Mouse (Mus musculus) WW6 (cell line): ENCODE data around the gene Cpne5.

ENCODE experiments used
- DNase-seq: peaks from one replicate; pipeline ENCODE4 v3.0.0-alpha.2; 2013; ENCODE audit warnings: low read depth, low spot score

Cpne5 gene

DNA sequence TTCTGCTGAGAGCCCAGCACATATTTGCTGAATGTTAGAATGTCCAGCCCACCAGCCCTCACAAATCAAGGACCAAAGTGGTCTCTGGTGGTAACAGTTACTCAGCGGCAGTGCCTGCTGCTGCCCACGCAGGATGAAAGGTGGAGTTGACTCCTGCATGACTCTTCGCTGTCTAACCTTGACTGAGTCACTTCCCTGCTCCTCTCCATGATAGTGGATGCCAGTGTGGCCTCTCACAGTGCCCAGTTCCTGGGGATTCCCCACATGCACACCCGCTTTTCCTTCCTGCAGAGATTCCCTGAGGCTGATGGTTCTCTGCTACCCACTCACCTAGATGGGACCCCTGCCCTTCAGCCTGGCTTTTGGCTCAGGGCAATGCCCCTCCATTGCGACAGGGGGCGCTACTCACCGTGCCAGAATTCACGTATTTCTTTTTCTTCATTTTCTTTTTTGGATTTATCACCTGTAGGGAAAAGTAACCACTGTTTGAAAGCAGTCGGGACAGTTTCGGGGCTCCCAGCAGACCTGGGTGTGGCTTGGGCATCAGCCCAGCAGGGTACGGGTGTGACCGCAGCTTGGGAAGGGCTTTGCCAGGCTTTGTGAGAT, 68.9 kb downstream of the Cpne5 start:
- no peak for DNase-seq

DNA sequence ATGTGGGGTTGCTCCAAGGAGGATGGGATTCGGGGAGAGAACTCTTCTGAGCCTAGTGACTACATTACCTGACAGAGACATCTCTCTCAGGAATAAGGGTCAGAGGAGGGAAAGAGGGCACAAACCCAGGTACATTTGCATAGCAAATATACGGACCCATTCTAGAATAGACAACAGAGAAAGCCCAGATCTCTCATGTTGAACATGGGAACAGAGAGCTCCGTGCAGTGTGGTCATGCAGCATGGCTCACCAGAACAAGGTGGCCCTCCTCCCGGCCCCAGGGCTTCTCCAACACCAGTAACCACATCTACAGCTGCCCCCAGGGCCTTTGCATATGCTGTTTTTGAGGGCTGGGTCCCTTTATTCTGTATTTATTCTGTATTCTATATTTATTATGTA, 69.5 kb downstream of the Cpne5 start:
- DNase-seq = no peak

DNA sequence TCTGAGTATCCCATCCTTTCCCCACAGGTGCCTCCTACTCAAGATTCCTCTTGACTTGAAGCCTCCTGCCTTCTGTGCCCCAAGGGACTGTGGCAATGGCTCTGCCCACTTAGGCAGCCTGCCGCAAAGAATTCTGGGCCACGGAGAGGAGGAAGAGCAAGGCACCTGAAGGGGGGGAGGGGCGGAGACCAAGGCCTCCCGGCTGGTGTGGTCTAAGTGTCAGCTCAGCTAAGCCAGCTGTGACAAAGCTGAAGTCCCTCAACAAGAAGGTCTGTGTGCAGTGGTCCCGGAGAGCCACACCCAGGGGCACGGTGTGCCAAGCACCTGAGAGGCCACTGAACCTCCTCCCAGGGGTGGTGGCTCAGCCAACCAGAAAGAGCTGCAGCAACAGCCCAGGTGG, 70.6 kb downstream of the Cpne5 start:
- DNase-seq = no peak

DNA sequence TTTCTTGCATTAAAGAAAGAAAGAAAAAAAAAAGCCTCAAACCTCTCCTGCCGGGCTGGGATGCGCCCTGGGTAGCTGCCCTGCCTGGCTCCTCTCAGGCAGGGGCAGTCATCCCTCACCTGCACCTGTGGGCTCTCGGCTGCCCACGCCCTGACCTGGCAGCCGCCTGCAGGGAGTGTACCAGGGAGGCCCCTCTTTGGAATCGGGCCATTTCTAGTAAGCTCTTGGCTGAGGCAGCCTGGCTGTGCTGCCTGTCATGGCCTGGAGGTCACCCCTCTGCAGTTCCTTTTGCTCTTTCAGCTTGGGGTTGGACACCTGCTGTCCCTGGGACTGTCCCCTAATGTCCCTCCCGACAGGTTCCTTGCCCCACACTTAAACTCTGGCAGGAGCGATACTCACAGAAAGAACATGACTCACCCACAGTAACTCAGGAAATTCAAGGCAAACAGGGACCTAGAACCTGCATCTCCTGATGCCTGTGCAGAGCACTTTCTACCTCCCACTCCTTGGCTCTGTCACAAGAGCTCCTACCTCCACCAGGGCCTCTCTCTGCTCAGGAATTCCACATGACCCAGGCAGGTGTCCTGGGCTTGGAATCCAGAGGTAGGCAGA, 71.9 kb downstream of the Cpne5 start:
- no peak for DNase-seq

DNA sequence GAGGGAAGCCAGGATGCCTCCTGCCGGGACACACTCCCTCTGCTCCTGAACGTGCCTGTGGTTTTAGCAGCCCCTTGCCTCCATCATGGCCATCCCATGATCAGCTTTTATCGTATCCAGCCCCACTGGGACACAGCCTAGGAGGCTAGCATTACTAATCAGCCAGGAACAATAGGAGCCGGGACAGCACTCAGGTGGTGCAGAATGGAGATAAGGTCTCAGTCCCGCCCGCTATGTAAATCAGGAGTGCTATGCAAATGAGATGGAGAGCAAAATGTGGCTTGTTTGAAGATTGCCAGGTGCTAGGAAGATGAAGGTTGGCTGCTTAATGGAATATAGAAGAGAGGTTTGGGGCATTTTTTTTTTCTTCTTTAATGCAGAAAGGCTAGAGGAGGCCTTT, 72.5 kb downstream of the Cpne5 start:
- no peak for DNase-seq

DNA sequence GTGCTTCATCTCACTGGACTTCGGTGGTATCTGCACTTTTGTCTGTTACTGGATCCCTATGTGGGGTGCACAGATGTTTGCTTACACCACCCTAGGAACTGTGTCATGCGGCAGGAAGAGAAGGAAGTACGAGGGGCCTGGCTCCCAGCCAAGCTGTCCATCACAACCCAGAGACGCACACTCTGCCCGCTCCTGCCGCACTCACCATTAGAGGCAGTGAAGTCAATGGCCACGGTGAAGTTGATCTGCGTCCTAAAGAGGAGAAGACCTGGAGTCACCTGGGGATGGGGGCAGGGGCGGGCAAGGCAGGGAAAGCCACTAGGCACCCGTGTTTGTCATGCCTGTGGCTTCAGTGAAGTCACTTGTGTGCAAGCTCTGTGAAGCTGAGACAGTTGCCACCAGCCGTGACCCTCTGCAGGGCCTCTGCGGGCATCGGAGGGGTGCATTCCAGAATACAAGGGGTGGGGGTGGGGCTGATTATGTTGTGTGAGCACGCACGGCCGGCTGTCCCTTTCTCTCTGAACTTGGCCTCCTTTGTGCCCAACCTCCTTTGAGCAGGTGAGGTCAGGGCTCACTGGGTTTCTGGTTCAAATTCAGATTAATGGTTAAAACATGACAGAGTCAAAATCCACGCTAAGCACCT, 73.4 kb downstream of the Cpne5 start:
- DNase-seq = no peak

DNA sequence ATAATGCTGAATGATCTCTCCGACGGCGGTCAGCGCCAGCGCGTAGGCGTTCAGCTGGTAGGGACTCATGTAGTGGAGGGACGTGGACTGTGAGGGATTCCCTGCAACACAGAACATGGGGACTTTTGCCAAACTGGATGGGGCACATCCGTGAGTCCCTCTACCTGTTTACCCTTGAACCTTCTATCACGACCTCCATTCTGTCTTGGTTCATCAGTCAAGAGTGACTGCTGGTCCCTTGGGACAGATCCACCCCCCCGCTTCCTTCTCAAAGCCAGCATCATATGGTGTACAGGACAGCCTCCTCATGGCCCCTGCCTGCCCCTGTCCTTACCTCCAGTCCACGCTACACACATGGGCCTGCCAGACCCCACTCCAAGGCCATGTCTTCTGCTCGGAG, 75.6 kb downstream of the Cpne5 start:
- no peak for DNase-seq

DNA sequence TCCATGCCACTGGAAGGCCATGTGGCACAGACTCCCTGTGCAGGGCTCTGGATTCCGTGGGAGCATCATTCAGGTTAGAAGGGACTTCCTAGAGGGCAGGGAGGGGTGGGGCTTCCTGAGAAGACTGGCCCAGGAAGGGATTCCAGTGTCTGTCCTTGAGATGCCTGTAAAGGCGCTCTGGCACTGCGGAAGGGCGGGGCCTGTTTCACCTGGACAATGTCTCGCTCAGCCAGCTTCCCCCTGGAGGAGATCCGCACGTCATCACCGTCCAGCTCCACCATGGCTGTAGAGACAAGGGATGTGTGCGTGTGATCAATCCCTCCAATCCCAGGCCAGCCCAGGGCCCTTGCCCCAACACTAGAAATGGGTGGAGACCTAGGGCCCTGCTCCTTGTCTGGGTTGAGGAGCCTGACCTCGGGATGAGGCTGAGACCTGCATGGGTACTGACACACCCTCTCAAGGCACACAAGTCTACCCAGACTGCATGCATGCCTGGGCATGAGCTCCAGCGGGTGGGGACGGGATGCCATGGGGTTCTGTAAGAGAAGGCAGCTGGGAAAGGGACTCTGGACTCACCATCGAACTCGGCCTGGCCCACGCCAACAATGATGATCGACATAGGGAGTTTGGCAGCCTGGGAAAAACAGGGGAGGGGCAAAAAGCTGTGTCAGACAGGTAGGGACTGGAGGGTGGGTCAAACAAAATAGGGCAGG, 78.1 kb downstream of the Cpne5 start:
- DNase-seq = peak; percentile 70

DNA sequence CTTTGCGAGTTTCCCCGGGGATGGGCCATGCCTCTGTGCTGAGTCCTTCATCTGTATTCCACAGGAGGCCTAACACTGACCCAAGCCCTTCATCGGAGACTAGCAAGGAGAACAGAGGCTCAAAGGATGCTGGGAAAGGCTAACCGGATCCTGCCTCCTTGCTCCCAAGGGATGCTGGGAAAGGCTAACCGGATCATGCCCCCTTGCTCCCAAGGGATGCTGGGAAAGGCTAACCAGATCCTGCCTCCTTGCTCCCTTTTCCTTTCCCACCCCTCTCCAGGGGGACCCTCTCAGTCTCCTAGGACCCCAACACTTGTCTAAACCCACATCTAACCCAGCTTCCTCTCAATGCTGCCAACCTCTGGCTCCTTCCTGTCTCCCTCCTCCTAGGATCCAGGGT, 78.6 kb downstream of the Cpne5 start:
- DNase-seq = no peak

DNA sequence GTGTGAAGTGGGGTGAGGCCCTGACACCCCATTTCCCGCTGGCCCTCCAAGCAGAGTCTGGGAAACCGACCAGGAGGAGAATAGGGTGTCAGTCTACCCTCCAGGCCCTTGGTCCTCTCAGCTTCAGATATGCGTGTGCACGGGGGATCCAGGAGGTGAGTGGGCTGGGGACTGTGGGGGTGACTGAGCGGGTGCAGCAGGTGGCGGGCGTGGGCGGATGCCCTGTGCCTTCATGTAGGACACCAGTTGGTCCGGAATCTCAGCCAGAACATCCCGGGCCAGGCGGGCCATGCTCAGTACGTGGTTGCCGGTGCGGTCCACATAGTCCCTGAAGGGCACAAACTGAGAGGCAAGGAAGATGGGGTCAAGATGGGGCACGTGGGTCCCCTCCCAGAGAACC, 79.1 kb downstream of the Cpne5 start:
- no peak for DNase-seq

DNA sequence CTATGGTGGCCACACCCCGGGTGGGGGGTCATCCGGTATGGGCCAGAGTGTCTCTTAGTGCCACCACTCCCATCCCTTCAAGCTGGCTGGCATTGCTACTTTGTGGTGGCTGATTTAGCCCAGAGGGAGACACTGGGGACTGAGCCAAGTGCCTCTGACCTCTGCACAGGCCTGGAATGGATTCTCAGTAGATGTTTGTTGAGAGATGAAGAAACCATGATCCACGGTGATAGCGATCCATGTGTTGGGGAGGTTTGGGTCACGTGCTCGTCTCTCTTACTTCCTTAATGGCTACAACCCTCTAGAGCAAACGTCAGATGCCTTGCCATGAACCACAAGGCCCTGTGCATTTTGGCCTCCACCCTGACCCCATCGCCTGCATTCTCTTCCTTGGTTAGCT, 81.1 kb downstream of the Cpne5 start:
- DNase-seq = no peak

DNA sequence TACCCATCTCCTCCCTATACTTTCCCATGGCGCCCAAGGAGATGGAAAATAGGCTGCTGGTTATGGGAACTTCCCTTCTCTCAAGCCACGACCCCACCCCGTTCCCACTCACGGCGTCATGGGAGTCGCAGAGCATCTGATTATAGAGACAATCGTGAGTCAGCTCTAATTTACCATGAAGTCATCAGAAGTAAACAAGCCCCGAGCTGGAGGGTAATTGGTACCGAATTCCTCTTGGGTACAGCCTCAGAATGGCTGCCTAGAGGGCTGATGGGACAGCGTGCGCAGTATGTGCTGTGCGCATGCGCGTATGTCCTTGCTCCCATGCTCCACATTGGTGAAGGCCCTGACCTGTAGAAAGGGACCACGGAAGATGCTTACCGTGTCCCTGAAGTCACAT, 81.6 kb downstream of the Cpne5 start:
- no peak for DNase-seq

DNA sequence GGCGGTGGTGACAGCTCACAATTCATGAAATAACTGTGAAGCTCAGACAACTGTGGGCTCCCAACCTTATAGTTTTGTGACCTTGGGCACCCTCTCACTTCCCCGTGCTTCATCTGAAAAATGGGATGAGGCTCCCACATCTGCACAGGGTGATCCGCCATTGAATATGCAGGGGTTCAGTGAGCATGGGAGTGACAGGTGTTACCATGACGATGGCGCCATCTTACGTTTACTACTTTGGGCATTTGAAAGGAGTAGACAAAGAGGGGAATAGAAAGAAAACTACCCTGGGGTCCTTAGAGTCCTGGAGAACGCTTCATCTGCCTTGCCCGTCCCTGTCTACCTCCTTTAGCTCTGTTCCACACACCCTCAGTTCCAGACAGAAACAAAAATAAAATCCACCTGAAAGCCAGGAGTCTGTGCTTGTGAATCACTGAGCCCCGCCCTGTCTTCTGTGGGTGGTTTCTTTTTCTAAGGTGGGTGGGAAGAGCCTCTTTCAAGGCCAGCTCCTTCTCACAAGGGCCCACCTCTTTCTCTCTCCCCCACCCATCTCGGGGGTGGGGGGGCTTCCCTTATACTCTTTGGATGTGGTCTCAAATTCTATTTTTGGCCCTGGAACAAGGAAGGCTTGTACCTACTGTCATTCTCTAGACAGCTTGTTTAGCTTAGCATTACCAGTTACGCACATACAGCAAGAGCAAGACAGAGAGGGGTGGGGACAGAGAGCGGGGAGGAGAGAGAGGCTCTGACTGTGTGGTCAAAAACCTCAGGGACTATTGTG, 82.4 kb downstream of the Cpne5 start:
- no peak for DNase-seq

DNA sequence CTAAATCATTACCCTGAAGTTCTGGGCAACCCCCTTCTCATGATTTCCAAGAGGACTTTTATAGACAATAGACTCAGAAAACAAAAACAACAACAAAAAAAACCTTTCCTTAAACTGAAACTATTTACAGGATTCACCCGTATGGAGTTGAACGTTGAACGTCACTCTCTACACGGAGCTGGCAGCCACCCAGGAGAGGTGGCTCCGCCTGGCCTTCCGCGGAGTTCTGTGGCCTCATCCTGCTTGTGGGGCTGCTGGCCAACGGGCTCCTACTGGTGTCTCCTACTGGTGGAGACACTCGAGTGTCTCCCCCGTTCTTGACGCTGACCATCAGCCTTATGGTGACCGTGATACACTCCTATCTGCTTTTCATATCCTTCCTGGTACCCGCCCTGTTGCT, 83.7 kb downstream of the Cpne5 start:
- no peak for DNase-seq

DNA sequence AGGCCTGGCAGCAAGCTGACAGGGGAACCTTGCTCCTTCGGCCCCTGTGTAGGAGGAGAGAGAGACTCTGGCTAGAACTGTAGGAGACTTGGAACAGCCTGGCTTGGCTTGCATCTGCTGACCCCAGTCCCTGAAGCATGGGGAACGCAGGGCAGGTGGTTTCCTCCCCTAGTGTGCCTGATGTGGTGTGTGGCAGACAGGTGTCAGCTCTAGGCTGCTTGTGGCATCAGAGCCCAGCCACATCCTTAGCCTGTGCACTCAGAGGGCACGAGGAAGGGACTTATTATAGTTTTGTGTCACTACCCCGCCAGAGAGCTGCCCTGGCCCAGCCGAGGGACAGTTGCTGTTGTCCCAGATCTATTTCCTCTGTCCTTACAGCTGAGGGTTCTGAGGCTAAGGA, 85.4 kb downstream of the Cpne5 start:
- DNase-seq = no peak

DNA sequence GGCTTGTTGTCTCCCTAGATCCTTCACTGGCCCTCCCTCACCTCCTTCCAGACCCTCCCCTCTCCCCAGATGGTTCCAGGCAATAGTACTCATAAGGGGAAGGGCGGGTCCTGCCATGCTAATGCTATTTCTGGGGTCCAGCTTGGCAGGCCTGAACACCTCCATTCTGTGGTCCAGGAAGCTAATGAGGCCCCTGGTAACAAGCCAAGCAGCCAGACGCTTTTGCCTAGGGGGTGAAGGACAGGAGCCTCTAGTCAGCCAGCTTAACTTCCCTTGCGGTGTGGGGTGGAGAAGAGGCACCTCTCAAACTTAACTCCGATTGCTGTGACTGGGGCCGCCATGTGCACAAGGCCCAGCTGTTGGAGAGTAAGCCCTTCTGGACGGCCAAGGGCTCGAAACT, 88.2 kb downstream of the Cpne5 start:
- no peak for DNase-seq

DNA sequence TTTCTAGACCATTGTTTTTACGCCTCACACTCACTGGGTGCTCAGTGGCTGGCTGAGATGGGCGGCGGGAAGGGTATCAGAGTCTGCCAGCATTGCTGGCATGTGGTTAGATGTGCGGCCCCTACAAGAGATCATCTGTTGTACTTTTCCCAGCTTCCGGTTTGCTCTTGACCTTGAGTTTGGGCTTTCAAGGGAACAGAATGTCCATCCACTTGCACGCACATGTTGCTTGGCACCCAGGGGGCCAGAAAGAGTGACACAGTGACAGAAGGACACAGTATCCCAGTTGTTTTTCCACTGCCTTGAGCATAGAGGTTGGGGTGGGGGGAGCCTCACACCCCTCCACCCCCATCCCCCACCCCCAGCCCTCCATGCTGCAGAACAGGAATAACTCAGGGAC, 90.2 kb downstream of the Cpne5 start:
- DNase-seq = no peak

DNA sequence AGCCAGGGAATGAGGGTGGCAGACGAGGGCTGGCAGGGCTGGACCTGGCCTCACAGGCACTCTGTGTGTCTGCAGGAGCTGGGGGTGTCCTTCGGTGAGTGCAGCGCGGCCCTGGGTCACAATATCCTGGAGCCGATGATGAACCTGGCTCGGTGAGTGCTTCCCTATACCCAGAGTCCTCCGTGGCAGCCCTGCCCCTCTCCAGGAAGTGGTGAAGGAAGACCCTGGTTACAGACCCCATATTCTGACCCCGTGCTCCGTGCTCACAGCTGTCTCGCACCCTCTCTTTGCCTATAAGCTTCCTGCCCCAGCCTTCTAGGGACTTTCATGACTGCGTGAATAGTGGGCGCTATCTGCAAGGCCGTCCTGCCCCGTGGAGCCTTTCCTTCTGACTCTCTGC, 90.7 kb downstream of the Cpne5 start:
- DNase-seq = no peak

DNA sequence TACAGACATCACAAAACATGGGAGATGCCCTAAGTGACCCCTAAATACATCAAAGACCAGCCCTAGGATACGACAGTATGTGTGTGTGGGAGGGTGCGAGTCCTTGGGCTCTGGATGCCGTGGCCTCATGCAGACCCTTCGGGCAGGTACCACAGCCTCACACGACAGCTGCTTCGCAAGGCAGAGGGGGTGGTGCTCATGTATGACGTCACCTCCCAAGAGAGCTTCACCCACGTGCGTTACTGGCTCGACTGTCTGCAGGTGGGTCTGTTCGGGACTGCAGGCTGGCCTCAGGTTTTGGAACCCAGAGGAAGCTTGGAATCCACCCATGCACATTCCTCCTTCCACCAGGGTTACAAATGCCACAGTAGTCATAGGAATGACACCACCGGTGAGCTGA, 92.9 kb downstream of the Cpne5 start:
- no peak for DNase-seq

DNA sequence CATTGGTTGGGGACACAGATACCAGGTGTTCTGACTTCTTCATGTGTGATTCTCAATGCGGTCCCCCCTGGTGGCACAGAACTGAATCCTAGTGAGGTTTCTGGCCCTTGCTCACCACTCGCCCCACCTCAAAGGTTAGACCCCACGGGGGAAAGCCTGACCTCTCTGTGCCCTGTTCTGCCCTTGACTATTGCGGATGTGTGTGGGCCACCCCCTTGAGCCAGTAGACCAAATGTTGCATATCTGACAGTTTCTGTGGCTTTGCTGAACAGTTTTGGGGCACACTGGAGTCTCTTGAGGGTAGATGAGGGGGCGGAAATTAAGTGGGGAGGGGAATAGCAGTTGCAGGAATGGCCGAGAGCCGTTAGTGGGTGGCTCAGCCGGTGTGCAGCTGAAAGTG, 94.7 kb downstream of the Cpne5 start:
- DNase-seq = no peak

DNA sequence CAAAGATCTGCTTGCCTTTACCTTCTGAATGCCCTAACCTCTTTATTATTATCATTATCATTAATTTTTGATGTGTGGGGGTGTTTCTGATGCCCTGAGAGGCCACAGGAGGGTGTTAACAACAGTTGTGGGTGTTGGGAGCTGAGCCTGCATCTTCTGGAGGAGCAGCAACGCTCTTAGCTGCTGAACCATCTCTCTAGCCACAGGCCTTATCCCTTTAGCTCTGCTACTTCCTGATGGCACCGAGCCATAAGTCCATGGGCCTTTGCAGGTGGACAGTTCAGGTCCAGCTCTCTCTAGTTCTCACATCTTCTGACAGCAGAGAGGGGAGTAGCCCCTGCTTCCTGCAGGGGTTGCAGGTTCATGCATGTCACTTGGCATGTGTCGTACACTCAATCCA, 96.4 kb downstream of the Cpne5 start:
- DNase-seq = no peak

DNA sequence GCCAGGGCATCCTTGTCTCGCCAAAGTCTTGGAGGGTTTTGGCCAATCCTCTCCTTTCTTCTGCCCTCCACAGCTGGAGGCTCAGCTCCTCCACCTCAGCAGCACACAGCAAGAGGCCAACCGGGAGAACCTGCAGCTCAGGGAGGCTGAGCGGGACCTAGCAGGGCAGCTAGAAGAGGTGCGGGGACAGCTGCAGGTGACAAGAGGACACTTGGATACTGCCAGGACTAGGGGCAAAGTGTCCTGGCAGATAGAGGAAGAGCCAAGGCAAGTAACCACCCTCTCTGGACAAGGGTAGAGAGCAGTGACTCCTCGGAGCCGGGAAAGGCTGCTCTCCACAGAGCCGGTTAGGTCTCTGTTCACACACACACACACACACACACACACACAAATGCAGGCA, 100.1 kb downstream of the Cpne5 start:
- no peak for DNase-seq
